Mouse (Mus musculus): ENCODE results near the gene Nthl1.

DNA sequence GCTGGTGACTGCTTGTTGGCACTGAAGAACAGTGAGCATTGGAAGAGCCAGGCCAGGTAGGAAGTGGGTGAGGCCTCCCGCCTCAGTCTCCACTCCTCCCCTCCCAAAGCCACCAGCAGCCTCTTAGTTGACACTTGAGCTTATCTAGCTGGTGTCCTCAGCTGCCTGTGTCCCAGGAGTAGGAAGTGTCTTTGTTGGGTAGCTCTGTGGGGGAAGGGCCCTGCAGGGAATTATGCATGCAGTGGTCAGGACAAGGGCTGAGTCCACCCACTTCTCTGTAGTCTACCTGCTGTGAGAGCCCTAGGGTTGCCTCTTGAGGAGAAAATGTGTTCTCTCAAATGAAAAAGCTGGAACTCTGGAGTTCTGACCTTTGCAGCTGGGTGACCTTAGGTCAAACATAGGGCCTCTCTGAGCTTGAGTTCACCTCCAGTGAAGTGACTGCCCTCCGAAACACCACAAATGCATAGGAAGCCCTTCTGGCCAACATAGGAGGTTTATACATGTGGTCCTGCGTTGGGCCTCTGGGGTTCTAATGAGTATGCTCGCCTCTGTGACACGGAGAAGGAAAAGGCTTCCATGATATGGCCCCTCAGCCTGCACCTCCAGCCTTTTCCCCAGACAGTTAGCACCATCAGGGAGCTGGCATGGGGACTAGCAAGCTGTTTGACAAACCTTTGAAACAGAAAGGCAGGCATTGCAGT lies 4.5 kb downstream of the Nthl1 start:
- TF ChIP-seq CTCF (IDR thresholded peaks at IDR 0.05; ENCODE audit: low read depth, low read length), result no peak
- no peak for TF ChIP-seq POLR2A (IDR thresholded peaks at IDR 0.05; ENCODE audit: borderline replicate concordance, low read depth, low read length)
